Comparison of ENCODE assay signal across 24 mouse cellular contexts in the genomic region with DNA sequence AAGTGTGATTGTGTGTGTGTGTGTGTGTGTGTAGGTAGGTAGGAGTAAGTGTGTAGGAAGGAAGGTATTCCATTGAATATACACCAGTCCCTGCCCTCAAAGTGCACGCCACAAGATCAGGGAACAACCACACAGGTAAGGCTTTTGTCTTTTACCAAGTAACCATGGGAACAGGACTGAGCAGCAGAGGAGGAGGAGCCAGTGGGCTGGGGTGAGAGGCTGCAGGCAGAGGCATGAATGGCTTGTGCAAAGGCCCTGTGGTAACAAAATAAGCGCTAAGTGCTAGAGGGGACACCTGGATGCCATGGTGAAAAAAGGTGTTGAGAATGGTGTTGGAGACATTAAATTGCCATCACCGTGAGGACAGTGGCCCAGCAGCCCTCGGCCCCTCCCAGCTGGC. TPM values are rescaled to one million over a fixed set of nuclear protein-coding genes. Genes with fewer than 3 reads are reported as not detected.
DNase-seq lines count a peak whose midpoint lies in the region; ATAC-seq and TF ChIP-seq lines count a peak whose summit lies in the region.
"Had no signal": no experiment of that assay in that cellular context is flagged by ENCODE, and none has a peak within 500 bp of the region (broad histone marks: within the 10 kb centered on the region; RNA-seq: fewer than 3 reads in every experiment).

No protein-coding gene starts in this region.

- no peak overlapping the region for H3K27ac ChIP-seq in embryonic facial prominence, embryonic 14.5 days (replicated peaks; ENCODE audit: low read depth, low read length)
- no peak overlapping the region for H3K27ac ChIP-seq in embryonic facial prominence, embryonic 10.5 days (replicated peaks)
- no peak overlapping the region for H3K27ac ChIP-seq in liver, embryonic 12.5 days
- no peak overlapping the region for H3K27ac ChIP-seq in liver, postnatal 0 days (ENCODE audit: low read depth)
- no peak overlapping the region for H3K27ac ChIP-seq in midbrain, embryonic 12.5 days (replicated peaks)
- H3K27ac ChIP-seq in midbrain, embryonic 13.5 days = no peak overlapping the region
- H3K27ac ChIP-seq: embryonic facial prominence, embryonic 13.5 days; forebrain, embryonic 10.5 days; forebrain, embryonic 15.5 days; heart, adult 2 months; heart, embryonic 10.5 days; heart, embryonic 13.5 days; hindbrain, embryonic 12.5 days; intestine, embryonic 15.5 days had no signal

- H3K9me3 ChIP-seq in embryonic facial prominence, embryonic 14.5 days (ENCODE audit: control insufficient read depth, low read length) = no peaks in the 10 kb centered on the region
- H3K9me3 ChIP-seq in embryonic facial prominence, embryonic 10.5 days = peaks cover 15% of the 10 kb centered on the region; the same call in 1 of the 2 replicates
- peaks cover 12% of the 10 kb centered on the region for H3K9me3 ChIP-seq in liver, embryonic 12.5 days (replicated peaks)
- H3K9me3 ChIP-seq in liver, postnatal 0 days (ENCODE audit: low read length) = peaks cover 5% of the 10 kb centered on the region
- no peaks in the 10 kb centered on the region for H3K9me3 ChIP-seq in midbrain, embryonic 12.5 days
- H3K9me3 ChIP-seq in midbrain, embryonic 13.5 days = no peaks in the 10 kb centered on the region
- H3K9me3 ChIP-seq: embryonic facial prominence, embryonic 13.5 days; forebrain, embryonic 15.5 days; heart, embryonic 10.5 days; hindbrain, embryonic 12.5 days; hindbrain, embryonic 15.5 days; intestine, embryonic 15.5 days had no signal

- H3K4me3 ChIP-seq in embryonic facial prominence, embryonic 14.5 days (ENCODE audit: low read depth, low read length) = no peak overlapping the region
- H3K4me3 ChIP-seq in embryonic facial prominence, embryonic 10.5 days = no peak overlapping the region
- H3K4me3 ChIP-seq in liver, embryonic 12.5 days = no peak overlapping the region
- H3K4me3 ChIP-seq in liver, postnatal 0 days (ENCODE audit: low read depth, low read length) = no peak overlapping the region
- no peak overlapping the region for H3K4me3 ChIP-seq in midbrain, embryonic 12.5 days
- no peak overlapping the region for H3K4me3 ChIP-seq in midbrain, embryonic 13.5 days (replicated peaks)
- H3K4me3 ChIP-seq: embryonic facial prominence, embryonic 13.5 days; forebrain, embryonic 10.5 days; forebrain, embryonic 15.5 days; heart, adult 2 months; heart, embryonic 10.5 days; heart, embryonic 13.5 days; hindbrain, embryonic 12.5 days; hindbrain, embryonic 15.5 days; intestine, embryonic 15.5 days had no signal

- H3K36me3 ChIP-seq in embryonic facial prominence, embryonic 14.5 days (ENCODE audit: control insufficient read depth, insufficient read depth, low read length) = peaks cover 40% of the 10 kb centered on the region
- peaks cover 95% of the 10 kb centered on the region for H3K36me3 ChIP-seq in embryonic facial prominence, embryonic 10.5 days (replicated peaks)
- peaks cover 35% of the 10 kb centered on the region for H3K36me3 ChIP-seq in liver, embryonic 12.5 days
- H3K36me3 ChIP-seq in liver, postnatal 0 days (replicated peaks; ENCODE audit: insufficient read depth, low read length) = peaks cover 19% of the 10 kb centered on the region
- H3K36me3 ChIP-seq in midbrain, embryonic 12.5 days = peaks cover 53% of the 10 kb centered on the region
- peaks cover 49% of the 10 kb centered on the region for H3K36me3 ChIP-seq in midbrain, embryonic 13.5 days

- no peak for TF ChIP-seq CTCF in liver, postnatal 0 days (IDR thresholded peaks at IDR 0.05; ENCODE audit: low read depth)

- no peak for TF ChIP-seq EP300 in liver, postnatal 0 days (IDR thresholded peaks at IDR 0.05; ENCODE audit: low read depth)

- no peak overlapping the region for H3K4me2 ChIP-seq in embryonic facial prominence, embryonic 14.5 days (ENCODE audit: low read depth, low read length)
- peak overlapping the region; percentile 11; the same call in 1 of the 2 replicates for H3K4me2 ChIP-seq in liver, embryonic 12.5 days
- H3K4me2 ChIP-seq in liver, postnatal 0 days (ENCODE audit: low read depth, low read length) = no peak overlapping the region
- no peak overlapping the region for H3K4me2 ChIP-seq in midbrain, embryonic 12.5 days (replicated peaks)
- no peak overlapping the region for H3K4me2 ChIP-seq in midbrain, embryonic 13.5 days (replicated peaks)
- H3K4me2 ChIP-seq: embryonic facial prominence, embryonic 13.5 days; forebrain, embryonic 15.5 days; heart, embryonic 13.5 days; hindbrain, embryonic 12.5 days; hindbrain, embryonic 15.5 days; intestine, embryonic 15.5 days had no signal

- WGBS in embryonic facial prominence, embryonic 14.5 days = 95% methylated on average over 4 of the region's 4 CpGs
- 91% methylated on average over 4 of the region's 4 CpGs for WGBS in embryonic facial prominence, embryonic 10.5 days
- 81% methylated on average over 4 of the region's 4 CpGs for WGBS in liver, embryonic 12.5 days (ENCODE audit: insufficient replicate concordance)
- WGBS in liver, postnatal 0 days (ENCODE audit: insufficient replicate concordance) = 85% methylated on average over 4 of the region's 4 CpGs
- 90% methylated on average over 4 of the region's 4 CpGs for WGBS in midbrain, embryonic 12.5 days
- WGBS in midbrain, embryonic 13.5 days = 95% methylated on average over 4 of the region's 4 CpGs

- H3K27me3 ChIP-seq in embryonic facial prominence, embryonic 14.5 days (replicated peaks; ENCODE audit: control insufficient read depth, insufficient read depth, low read length) = no peaks in the 10 kb centered on the region
- H3K27me3 ChIP-seq in embryonic facial prominence, embryonic 10.5 days (replicated peaks; ENCODE audit: low read depth, poor library complexity, severe bottlenecking) = no peaks in the 10 kb centered on the region
- H3K27me3 ChIP-seq in liver, embryonic 12.5 days (replicated peaks) = no peaks in the 10 kb centered on the region
- no peaks in the 10 kb centered on the region for H3K27me3 ChIP-seq in liver, postnatal 0 days (ENCODE audit: insufficient read depth, low read length)
- no peaks in the 10 kb centered on the region for H3K27me3 ChIP-seq in midbrain, embryonic 12.5 days
- H3K27me3 ChIP-seq in midbrain, embryonic 13.5 days = no peaks in the 10 kb centered on the region
- H3K27me3 ChIP-seq: CH12.LX; embryonic facial prominence, embryonic 13.5 days; forebrain, embryonic 15.5 days; heart, embryonic 13.5 days; hindbrain, embryonic 12.5 days; hindbrain, embryonic 15.5 days; intestine, embryonic 15.5 days; Patski had no signal

- 0 out of 2 replicates have a peak, but pooled peaks have one; percentile 10 for ATAC-seq in embryonic facial prominence, embryonic 14.5 days (ENCODE audit: low read depth)
- no peak for ATAC-seq in liver, embryonic 12.5 days
- no peak for ATAC-seq in liver, postnatal 0 days
- 0 out of 2 replicates have a peak, but pooled peaks have one; percentile 31 for ATAC-seq in midbrain, embryonic 12.5 days (ENCODE audit: low FRiP score, low read depth)
- no peak for ATAC-seq in midbrain, embryonic 13.5 days
- ATAC-seq: forebrain, embryonic 15.5 days; Patski had no signal

- DNase-seq in embryonic facial prominence, embryonic 14.5 days (ENCODE audit: low spot score) = no peak
- no peak for DNase-seq in embryonic facial prominence, embryonic 10.5 days (ENCODE audit: low spot score)
- DNase-seq in liver, postnatal 0 days = no peak
- DNase-seq: adrenal gland, adult 2 months; adrenal gland, postnatal 14 days; cerebellum, adult 11 months; cerebellum, adult 2 months; cerebellum, postnatal 25 days; gastrocnemius, postnatal 25 days; heart, adult 2 months; heart, postnatal 14 days had no signal

- H3K4me1 ChIP-seq in embryonic facial prominence, embryonic 14.5 days (ENCODE audit: control insufficient read depth, insufficient read depth, low read length) = peaks cover under 1% of the 10 kb centered on the region; the same call in 1 of the 2 replicates
- H3K4me1 ChIP-seq in embryonic facial prominence, embryonic 10.5 days = peaks cover 5% of the 10 kb centered on the region
- H3K4me1 ChIP-seq in liver, embryonic 12.5 days = peaks cover 42% of the 10 kb centered on the region
- H3K4me1 ChIP-seq in liver, postnatal 0 days (ENCODE audit: insufficient read depth) = no peaks in the 10 kb centered on the region
- peaks cover 26% of the 10 kb centered on the region for H3K4me1 ChIP-seq in midbrain, embryonic 12.5 days
- peaks cover 59% of the 10 kb centered on the region for H3K4me1 ChIP-seq in midbrain, embryonic 13.5 days (replicated peaks)

- no peak overlapping the region for H3K9ac ChIP-seq in embryonic facial prominence, embryonic 14.5 days (ENCODE audit: low read depth, low read length)
- no peak overlapping the region for H3K9ac ChIP-seq in liver, embryonic 12.5 days
- no peak overlapping the region for H3K9ac ChIP-seq in liver, postnatal 0 days (replicated peaks)
- H3K9ac ChIP-seq in midbrain, embryonic 12.5 days (replicated peaks) = no peak overlapping the region
- no peak overlapping the region for H3K9ac ChIP-seq in midbrain, embryonic 13.5 days (replicated peaks)
- H3K9ac ChIP-seq: forebrain, embryonic 15.5 days; hindbrain, embryonic 12.5 days; hindbrain, embryonic 15.5 days; intestine, embryonic 15.5 days had no signal

RNA-seq across cellular contexts. Expression of gene Tnrc18, which starts 24.9 kb away (rescaled TPM):
- polyA plus RNA-seq in embryonic facial prominence, embryonic 14.5 days (2014; fragmentation: Nextera tagmentation; extraction: Ambion mirVana) = 32.9 and 36.9 TPM in 2 replicates
- 21.8 and 26.5 TPM in 2 replicates for polyA plus RNA-seq in embryonic facial prominence, embryonic 10.5 days (2016; fragmentation: Nextera tagmentation; extraction: Ambion mirVana)
- 8.8 and 8.9 TPM in 2 replicates for polyA plus RNA-seq in liver, embryonic 12.5 days (2016; fragmentation: Nextera tagmentation; extraction: Ambion mirVana)
- 2.9 and 4.0 TPM in 2 replicates for polyA plus RNA-seq in liver, postnatal 0 days (2015; fragmentation: Nextera tagmentation; extraction: Ambion mirVana)
- 61.1 and 64.1 TPM in 2 replicates for polyA plus RNA-seq in midbrain, embryonic 12.5 days (2016; fragmentation: Nextera tagmentation; extraction: Ambion mirVana)
- polyA plus RNA-seq in midbrain, embryonic 13.5 days (2015; fragmentation: Nextera tagmentation; extraction: Ambion mirVana) = 30.5 and 40.7 TPM in 2 replicates

Comparison
In these comparisons a context has a peak if more than half of its experiments do, and no peak if none do; other contexts are left out.
1. ATAC-seq: peak in embryonic facial prominence, embryonic 14.5 days (single experiment) and midbrain, embryonic 12.5 days (single experiment); none in liver, embryonic 12.5 days (single experiment), liver, postnatal 0 days (single experiment) and midbrain, embryonic 13.5 days (single experiment).